Mouse (Mus musculus): ENCODE measurements around the gene Plch2. TPM values are rescaled to one million over a fixed set of nuclear protein-coding genes. Genes with fewer than 3 reads are reported as not detected.
A peak's percentile ranks its signal among the peaks of the same experiment; 100 is the strongest.

The Plch2 gene
- polyA plus RNA-seq, 1 experiment from 2014 or later, result 0.57 TPM

DNA sequence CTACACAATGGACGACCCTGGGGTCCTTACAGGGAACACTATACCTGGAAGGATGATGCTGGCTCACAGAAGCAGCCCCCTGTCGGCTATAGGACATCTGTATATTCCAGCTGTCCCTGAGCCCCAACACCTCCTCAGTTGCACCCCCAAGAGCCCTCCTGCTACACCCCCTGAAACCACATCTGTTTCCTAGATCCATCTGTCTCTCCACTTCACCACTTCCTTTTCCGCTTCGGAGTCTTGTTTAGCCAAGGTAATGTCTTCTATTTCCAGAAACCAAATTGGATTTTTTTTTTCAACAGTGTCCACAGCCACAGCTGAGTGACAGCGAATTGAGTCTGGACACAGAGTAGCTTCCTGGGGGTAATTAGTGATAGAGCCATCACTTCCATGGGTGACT lies 57.2 kb downstream of the Plch2 start:
- Histone ChIP-seq H3K9me3 (replicated peaks) (no peaks in the 10 kb centered on the region), H3K36me3 (no peaks in the 10 kb centered on the region), H3K27ac (replicated peaks) (no peak overlapping the region), H3K4me3 (no peak overlapping the region), H3K27me3 (ENCODE audit: low read depth, poor library complexity, severe bottlenecking) (no peaks in the 10 kb centered on the region), H3K4me1 (peaks cover 33% of the 10 kb centered on the region)
- 93% methylated on average over 5 of the region's 5 CpGs for WGBS
- no peak for DNase-seq (ENCODE audit: low spot score)

- H3K4me1 ChIP-seq, result peaks cover 37% of the 10 kb centered on the region
- no peak for DNase-seq (ENCODE audit: low spot score)
- 48% methylated on average over 8 of the region's 8 CpGs for WGBS
- H3K9me3 ChIP-seq (replicated peaks), result no peaks in the 10 kb centered on the region
- H3K4me3 ChIP-seq, result no peak overlapping the region
- H3K27me3 ChIP-seq (ENCODE audit: low read depth, poor library complexity, severe bottlenecking), result no peaks in the 10 kb centered on the region; the same call in 1 of the 2 replicates
- no peaks in the 10 kb centered on the region for H3K36me3 ChIP-seq
- H3K27ac ChIP-seq (replicated peaks), result peak overlapping the region; percentile 67
Measured at GRCm38 (mm10) chr4:154996572-154997154, 59.9 kb downstream of the Plch2 start.

DNA sequence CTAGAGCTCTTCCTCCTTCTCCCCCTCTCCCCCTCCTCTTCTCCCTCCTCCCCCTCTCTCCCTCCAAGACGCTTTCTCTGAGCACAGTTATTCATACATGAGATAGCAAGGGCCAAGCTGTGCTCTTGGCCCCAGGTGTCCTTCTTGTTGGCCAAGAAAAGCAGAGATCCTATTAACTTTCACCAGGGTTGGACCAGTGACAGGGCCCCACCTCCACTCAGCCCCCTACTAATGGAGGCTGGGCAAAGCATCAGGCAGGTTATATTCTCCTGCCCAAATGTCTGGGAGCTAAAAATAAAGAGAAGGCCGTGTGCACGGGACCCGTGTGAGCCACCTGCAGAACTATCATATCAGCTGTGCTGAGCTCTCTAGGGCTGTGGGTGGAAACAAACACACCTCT lies 61.7 kb downstream of the Plch2 start:
- no peaks in the 10 kb centered on the region for H3K9me3 ChIP-seq (replicated peaks)
- no peaks in the 10 kb centered on the region for H3K36me3 ChIP-seq
- H3K27ac ChIP-seq (replicated peaks), result no peak overlapping the region
- peaks cover 29% of the 10 kb centered on the region for H3K4me1 ChIP-seq
- WGBS, result 85% methylated on average over 4 of the region's 4 CpGs
- no peak for DNase-seq (ENCODE audit: low spot score)
- no peaks in the 10 kb centered on the region; the same call in 1 of the 2 replicates for H3K27me3 ChIP-seq (ENCODE audit: low read depth, poor library complexity, severe bottlenecking)
- H3K4me3 ChIP-seq, result no peak overlapping the region

DNA sequence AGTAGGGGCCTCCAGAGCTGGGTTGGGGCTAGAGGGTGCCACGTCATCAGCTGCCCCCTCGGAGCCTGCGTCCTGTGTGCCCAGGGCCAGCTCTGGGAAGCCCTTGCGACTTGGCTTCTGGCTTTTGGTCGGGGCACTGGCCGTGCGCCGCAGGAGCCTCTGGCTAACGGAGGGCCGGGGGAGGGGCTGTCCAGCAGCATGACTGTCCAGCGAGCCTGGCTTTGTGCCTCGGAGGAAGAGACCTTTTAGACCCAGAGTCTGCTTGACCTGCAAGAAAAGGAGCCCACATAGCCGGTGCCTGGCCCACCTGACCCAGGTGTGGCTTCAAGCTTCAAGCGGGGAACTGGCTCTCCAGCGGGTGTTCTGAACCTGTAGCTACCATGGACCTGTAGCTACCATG lies 69.8 kb downstream of the Plch2 start:
- 55% methylated on average over 15 of the region's 15 CpGs for WGBS
- Histone ChIP-seq H3K36me3 (peaks cover 6% of the 10 kb centered on the region), H3K27ac (replicated peaks) (peak overlapping the region; percentile 85), H3K27me3 (ENCODE audit: low read depth, poor library complexity, severe bottlenecking) (peaks cover 37% of the 10 kb centered on the region), H3K4me1 (peaks cover 54% of the 10 kb centered on the region), H3K4me3 (no peak overlapping the region), H3K9me3 (replicated peaks) (no peaks in the 10 kb centered on the region)
- DNase-seq (ENCODE audit: low spot score), result no peak

DNA sequence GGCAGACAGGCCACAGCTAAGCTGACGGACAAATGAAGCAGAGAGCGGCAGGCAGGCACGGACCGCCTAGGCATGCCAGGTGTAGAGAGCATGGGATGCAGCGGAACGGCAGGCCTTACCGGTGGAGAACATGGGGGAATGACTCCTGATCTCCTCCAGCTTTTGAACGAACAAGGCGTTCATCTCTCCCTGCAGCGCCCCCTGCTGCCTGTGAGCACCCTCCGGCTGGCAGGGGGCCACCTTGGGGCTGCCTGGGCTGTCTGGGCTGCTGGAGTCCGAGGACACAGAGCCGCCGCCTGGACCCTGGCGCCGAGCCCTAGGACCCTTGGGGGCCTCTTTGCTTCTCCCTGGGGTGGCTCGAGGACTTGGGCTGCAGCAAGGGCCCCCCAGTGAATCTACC lies 70.5 kb downstream of the Plch2 start:
- Histone ChIP-seq H3K27me3 (ENCODE audit: low read depth, poor library complexity, severe bottlenecking) (peaks cover 37% of the 10 kb centered on the region), H3K4me1 (peaks cover 59% of the 10 kb centered on the region), H3K9me3 (replicated peaks) (no peaks in the 10 kb centered on the region), H3K36me3 (peaks cover 12% of the 10 kb centered on the region), H3K4me3 (peak overlapping the region; percentile 30), H3K27ac (replicated peaks) (peak overlapping the region; percentile 85)
- peak; percentile 75 for DNase-seq (ENCODE audit: low spot score)
- WGBS, result 23% methylated on average over 17 of the region's 17 CpGs

GRCm38 (mm10) chr4:154985151-154985777 lies 71.3 kb downstream of the Plch2 start:
- no peaks in the 10 kb centered on the region for H3K9me3 ChIP-seq (replicated peaks)

GRCm38 (mm10) chr4:154983767-154984166 lies 72.8 kb downstream of the Plch2 start:
- WGBS, result 17% methylated on average over 24 of the region's 24 CpGs
- H3K4me1 ChIP-seq, result peaks cover 59% of the 10 kb centered on the region
- DNase-seq (ENCODE audit: low spot score), result no peak
- peaks cover 35% of the 10 kb centered on the region for H3K36me3 ChIP-seq
- H3K27ac ChIP-seq (replicated peaks), result peak overlapping the region; percentile 85
- H3K4me3 ChIP-seq, result no peak overlapping the region
- H3K27me3 ChIP-seq (ENCODE audit: low read depth, poor library complexity, severe bottlenecking), result peaks cover 37% of the 10 kb centered on the region
- H3K9me3 ChIP-seq (replicated peaks), result no peaks in the 10 kb centered on the region

More at GRCm38 (mm10) chr4:154985151-154985777, 71.3 kb downstream of the Plch2 start:
- H3K27me3 ChIP-seq (ENCODE audit: low read depth, poor library complexity, severe bottlenecking), result peaks cover 37% of the 10 kb centered on the region
- 63% methylated on average over 5 of the region's 5 CpGs for WGBS
- H3K36me3 ChIP-seq, result peaks cover 20% of the 10 kb centered on the region
- peak; percentile 55 for DNase-seq (ENCODE audit: low spot score)
- H3K4me3 ChIP-seq, result peak overlapping the region; percentile 30; the same call in 1 of the 2 replicates
- H3K27ac ChIP-seq (replicated peaks), result peak overlapping the region; percentile 85
- peaks cover 59% of the 10 kb centered on the region for H3K4me1 ChIP-seq

GRCm38 (mm10) chr4:154982247-154983120 lies 74.1 kb downstream of the Plch2 start:
- H3K27ac ChIP-seq (replicated peaks), result no peak overlapping the region
- DNase-seq (ENCODE audit: low spot score), result no peak
- peaks cover 37% of the 10 kb centered on the region for H3K27me3 ChIP-seq (ENCODE audit: low read depth, poor library complexity, severe bottlenecking)
- H3K9me3 ChIP-seq (replicated peaks), result no peaks in the 10 kb centered on the region
- H3K4me1 ChIP-seq, result peaks cover 59% of the 10 kb centered on the region
- WGBS, result 76% methylated on average over 19 of the region's 19 CpGs
- no peak overlapping the region for H3K4me3 ChIP-seq
- peaks cover 48% of the 10 kb centered on the region for H3K36me3 ChIP-seq

DNA sequence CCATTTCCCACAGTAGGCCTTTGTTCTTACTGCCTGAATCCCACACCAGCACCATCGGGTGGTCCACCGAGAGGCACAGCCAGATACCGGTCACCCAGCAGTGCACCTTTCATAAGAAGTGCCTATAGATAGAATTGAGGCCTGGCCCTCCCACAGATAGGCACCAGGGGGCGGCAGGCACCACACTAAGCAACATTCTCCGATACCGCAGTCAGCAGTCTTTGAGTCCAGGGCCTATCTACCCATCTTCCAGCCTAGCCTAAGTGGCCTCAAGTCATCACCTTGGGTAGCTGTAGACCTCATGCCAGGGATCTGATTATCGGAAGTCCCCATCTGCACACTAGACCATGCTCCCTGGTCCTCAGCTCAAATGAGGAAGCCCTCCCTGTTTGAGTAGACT lies 75.1 kb downstream of the Plch2 start:
- Histone ChIP-seq H3K4me3 (no peak overlapping the region), H3K36me3 (peaks cover 58% of the 10 kb centered on the region), H3K27me3 (ENCODE audit: low read depth, poor library complexity, severe bottlenecking) (peaks cover 31% of the 10 kb centered on the region), H3K9me3 (replicated peaks) (no peaks in the 10 kb centered on the region), H3K4me1 (peaks cover 51% of the 10 kb centered on the region), H3K27ac (replicated peaks) (0 out of 2 replicates have a peak overlapping the region, but pooled peaks have one; percentile 13)
- DNase-seq (ENCODE audit: low spot score), result peak; percentile 64
- 54% methylated on average over 7 of the region's 7 CpGs for WGBS

DNA sequence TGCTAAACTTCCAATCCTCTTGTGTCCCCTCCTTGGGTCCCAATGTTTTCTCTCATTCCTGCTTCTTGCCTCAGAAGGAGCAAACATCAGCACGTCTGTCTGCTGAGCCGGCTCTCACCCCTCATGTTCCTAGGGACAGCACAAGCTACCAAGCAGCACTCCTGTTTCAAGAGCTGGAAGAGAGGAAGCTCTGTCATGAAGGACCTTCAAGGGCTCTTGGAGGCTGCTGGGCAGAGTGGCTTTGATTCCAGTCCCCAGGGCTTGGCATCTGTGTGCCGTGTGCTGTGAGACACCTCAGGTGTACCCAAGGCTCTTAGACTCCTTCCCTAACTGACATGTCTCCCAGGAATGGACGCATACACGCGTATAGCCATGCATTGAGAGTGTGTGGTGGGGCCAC lies 75.5 kb downstream of the Plch2 start:
- no peak for DNase-seq (ENCODE audit: low spot score)
- Histone ChIP-seq H3K4me3 (no peak overlapping the region), H3K27me3 (ENCODE audit: low read depth, poor library complexity, severe bottlenecking) (peaks cover 31% of the 10 kb centered on the region), H3K27ac (replicated peaks) (0 out of 2 replicates have a peak overlapping the region, but pooled peaks have one; percentile 13), H3K4me1 (peaks cover 46% of the 10 kb centered on the region), H3K36me3 (peaks cover 62% of the 10 kb centered on the region), H3K9me3 (replicated peaks) (no peaks in the 10 kb centered on the region)
- WGBS, result 88% methylated on average over 6 of the region's 6 CpGs

GRCm38 (mm10) chr4:154980110-154980509 lies 76.5 kb downstream of the Plch2 start:
- Histone ChIP-seq H3K9me3 (replicated peaks) (no peaks in the 10 kb centered on the region), H3K36me3 (peaks cover 72% of the 10 kb centered on the region), H3K4me3 (no peak overlapping the region), H3K27ac (replicated peaks) (no peak overlapping the region), H3K27me3 (ENCODE audit: low read depth, poor library complexity, severe bottlenecking) (peaks cover 25% of the 10 kb centered on the region), H3K4me1 (peaks cover 36% of the 10 kb centered on the region)
- no peak for DNase-seq (ENCODE audit: low spot score)
- WGBS, result 93% methylated on average over 4 of the region's 4 CpGs

- Histone ChIP-seq H3K36me3 (peaks cover 100% of the 10 kb centered on the region), H3K27me3 (ENCODE audit: low read depth, poor library complexity, severe bottlenecking) (no peaks in the 10 kb centered on the region), H3K4me1 (no peaks in the 10 kb centered on the region), H3K4me3 (no peak overlapping the region), H3K9me3 (replicated peaks) (no peaks in the 10 kb centered on the region), H3K27ac (replicated peaks) (no peak overlapping the region)
- DNase-seq (ENCODE audit: low spot score), result no peak
- 93% methylated on average over 11 of the region's 11 CpGs for whole genome bisulfite sequencing
Measured at GRCm38 (mm10) chr4:154974163-154974611, 82.4 kb downstream of the Plch2 start.
